Mouse (Mus musculus) heart, embryonic 16.5 days (tissue): ENCODE data around the gene Gm20449. TPM values are rescaled to one million over a fixed set of nuclear protein-coding genes. Genes with fewer than 3 reads are reported as not detected.
"Not testable (repeated sequence)": the region's sequence is repeated elsewhere in the genome, so short reads cannot be mapped to it uniquely, and the experiment has no call there.

Experiments
- ATAC-seq: fragments of 200-750 bp; cut with Nextera tagmentation; replicated peaks from 2 replicates; pipeline ENCODE4 v1.8.0; 2017; ENCODE audit warnings: moderate number of reproducible peaks; ENCODE audit not compliant: insufficient read depth, low FRiP score; ENCODE audit errors: extremely low read depth
- H3K27ac ChIP-seq: fragments of 300-500 bp; sonication (generic); 2 replicates; pipeline ENCODE4 v1.5.1; 2014; ENCODE audit warnings: mild to moderate bottlenecking, low read length, control low read depth, moderate library complexity
- H3K27me3 ChIP-seq: fragments of 300-500 bp; sonication (generic); 2 replicates; pipeline ENCODE4 v1.6.1; 2014; ENCODE audit warnings: low read length, mixed read lengths; ENCODE audit not compliant: control insufficient read depth, insufficient read depth
- H3K36me3 ChIP-seq: fragments of 300-500 bp; sonication (generic); 2 replicates; pipeline ENCODE4 v1.6.1; 2014; ENCODE audit not compliant: control insufficient read depth, insufficient read depth
- H3K4me1 ChIP-seq: fragments of 300-500 bp; sonication (generic); 2 replicates; pipeline ENCODE4 v1.6.1; 2014; ENCODE audit warnings: low read length, mixed read lengths; ENCODE audit not compliant: control insufficient read depth, insufficient read depth
- H3K4me2 ChIP-seq: fragments of 300-500 bp; sonication (generic); 2 replicates; pipeline ENCODE4 v1.6.1; 2014; ENCODE audit warnings: low read depth, mild to moderate bottlenecking, control low read depth, low read length
- H3K4me3 ChIP-seq: fragments of 300-500 bp; sonication (generic); 2 replicates; pipeline ENCODE4 v1.5.1; 2014; ENCODE audit warnings: mild to moderate bottlenecking, control low read depth, low read length
- H3K9ac ChIP-seq: fragments of 300-500 bp; sonication (generic); 2 replicates; pipeline ENCODE4 v1.6.1; 2014; ENCODE audit warnings: low read length, control low read depth
- H3K9me3 ChIP-seq: fragments of 300-500 bp; sonication (generic); replicated peaks from 2 replicates; pipeline ENCODE4 v1.6.1; 2016; ENCODE audit warnings: low read length; ENCODE audit not compliant: control insufficient read depth
- WGBS: fragments of 180-500 bp; shearing (Covaris S2); extraction: QIAGEN DNeasy Blood & Tissue Kit; methylation state at CpG from one replicate; pipeline ENCODE4 v1.1.7; 2014; 5-methylcytosine and 5-hydroxymethylcytosine counted together
- polyA plus RNA-seq: library from polyadenylated mRNA; unstranded; fragments of >200 nt; fragmentation: Nextera tagmentation; extraction: Ambion mirVana; gene quantifications from 2 replicates; pipeline ENCODE4 v1.2.1, GENCODE M21; 2015

Gene Gm20449
- polyA plus RNA-seq, 1 experiment from 2014 or later = 0.08 TPM

DNA sequence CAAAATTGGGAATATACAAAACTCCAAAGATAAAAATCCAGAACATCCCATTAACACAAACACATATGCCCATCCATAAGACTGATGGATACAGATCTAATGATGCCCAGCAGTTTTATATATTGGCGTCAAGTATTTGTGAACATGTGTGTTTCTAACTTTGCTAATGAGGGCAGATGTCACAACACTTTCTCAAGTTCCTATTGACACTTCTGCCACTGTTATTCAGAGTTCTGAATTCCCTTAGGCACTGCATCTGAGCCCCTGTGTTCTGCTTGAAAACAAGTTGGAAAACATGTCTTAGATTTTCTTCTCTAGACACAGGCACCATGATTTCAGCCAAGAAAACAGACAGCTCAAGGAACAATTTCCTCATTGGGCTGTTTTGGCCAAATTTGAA is 50.6 kb downstream of the Gm20449 start, which contains the start of gene Vmn2r57:
Gene Vmn2r57, minus strand, starts transcription at position 101 of the 400 bp plus-strand sequence.
- 48% methylated on average over 1 of the region's 1 CpGs for WGBS
- not testable (repeated sequence) for H3K4me2 ChIP-seq, H3K9me3 ChIP-seq, H3K4me3 ChIP-seq, ATAC-seq, H3K9ac ChIP-seq, H3K27me3 ChIP-seq, H3K27ac ChIP-seq, H3K36me3 ChIP-seq, H3K4me1 ChIP-seq

DNA sequence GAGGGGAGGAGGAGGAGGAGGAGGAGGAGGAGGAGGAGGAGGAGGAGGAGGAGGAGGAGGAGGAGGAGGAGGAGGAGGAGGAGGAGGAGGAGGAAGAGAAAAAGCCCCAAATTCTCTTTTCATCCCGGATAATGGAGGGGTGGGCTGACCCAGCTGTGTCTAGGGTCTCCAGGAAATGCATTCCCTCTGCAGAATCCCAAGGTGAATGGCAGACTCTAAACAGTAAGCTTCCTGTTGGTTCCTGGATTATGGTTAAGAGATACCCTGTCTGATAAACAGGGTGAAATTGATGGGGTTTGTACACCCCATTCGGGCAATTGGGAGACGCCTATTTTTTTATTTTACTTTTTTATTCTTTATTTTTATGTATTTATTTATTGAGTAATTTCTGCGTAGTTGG is 105.1 kb downstream of the Gm20449 start:
- no peak for ATAC-seq
- Histone ChIP-seq H3K9me3 (no peaks in the 10 kb centered on the region), H3K9ac (no peak overlapping the region), H3K36me3 (no peaks in the 10 kb centered on the region), H3K4me3 (no peak overlapping the region), H3K4me2 (no peak overlapping the region), H3K4me1 (no peaks in the 10 kb centered on the region), H3K27ac (no peak overlapping the region), H3K27me3 (no peaks in the 10 kb centered on the region)
- WGBS = 74% methylated on average over 4 of the region's 4 CpGs

DNA sequence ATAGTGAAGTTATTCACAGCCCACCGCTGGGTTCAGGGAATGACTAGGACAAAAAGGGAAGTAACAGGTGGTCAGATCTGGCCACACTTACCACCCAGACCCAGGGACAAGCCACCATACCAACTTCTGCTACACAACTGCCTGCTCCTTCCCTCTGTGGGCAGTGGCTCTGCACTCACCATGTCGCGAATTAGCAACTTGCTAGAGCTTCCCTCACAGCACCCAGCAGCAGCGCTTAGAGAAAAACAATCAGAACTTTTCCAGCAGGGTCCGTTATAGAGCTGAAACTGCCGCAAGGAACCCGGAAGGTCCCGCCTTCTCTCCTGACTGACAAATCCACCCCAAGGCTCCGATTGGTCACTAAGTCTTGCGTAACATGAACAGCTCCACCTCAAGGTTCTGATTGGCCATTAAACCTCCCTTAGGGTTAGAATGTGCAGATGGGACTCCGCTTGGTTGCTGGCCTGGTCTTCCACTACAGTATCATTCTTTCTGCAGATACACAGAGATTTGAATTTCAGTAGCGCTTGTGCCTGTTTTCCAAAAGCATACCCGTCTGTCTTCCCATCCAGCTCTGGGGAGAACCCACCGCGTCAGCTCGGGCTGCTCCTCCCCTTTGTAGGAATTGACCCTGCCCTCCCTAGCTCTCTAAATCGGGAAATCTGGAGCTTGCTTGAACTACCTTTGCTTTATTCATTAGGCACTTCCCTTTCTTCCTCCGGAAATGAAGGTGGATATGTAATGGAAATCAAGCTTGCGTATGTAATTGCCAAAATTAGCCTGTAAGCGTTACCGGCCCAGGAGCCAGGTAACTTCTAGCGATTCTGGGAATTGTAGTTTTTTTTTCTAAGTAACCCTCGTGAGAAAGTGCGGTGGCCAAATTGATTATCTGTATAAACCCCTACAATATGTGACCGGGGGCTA is 105.9 kb downstream of the Gm20449 start, which contains the start of gene AI987944:
Gene AI987944, minus strand, starts transcription at position 332 of the 924 bp plus-strand sequence.
- Histone ChIP-seq H3K9me3 (no peaks in the 10 kb centered on the region), H3K27ac (peak within 1 kb of the TSS; percentile 81), H3K9ac (peak within 1 kb of the TSS; percentile 79), H3K27me3 (no peaks in the 10 kb centered on the region), H3K36me3 (no peaks in the 10 kb centered on the region), H3K4me1 (no peaks in the 10 kb centered on the region), H3K4me2 (peak within 1 kb of the TSS; percentile 81), H3K4me3 (peak within 1 kb of the TSS; percentile 88)
- WGBS = under 1% methylated on average over 25 of the region's 25 CpGs
- ATAC-seq = peak; percentile 100

Other genes with a start within 250 kb of the Gm20449 start
- gene AI987944, start 106.0 kb downstream of the Gm20449 start, polyA plus RNA-seq = 10.7 and 13.7 TPM in 2 replicates
- gene Vmn2r57, start 50.7 kb downstream of the Gm20449 start, polyA plus RNA-seq = 0.14 and 0.22 TPM in 2 replicates
- gene AW146154, start 473 bp upstream of the Gm20449 start, polyA plus RNA-seq = 6.7 and 8.8 TPM in 2 replicates
- gene Gm6871, start 74.2 kb upstream of the Gm20449 start, polyA plus RNA-seq = not detected in 2 replicates
- gene 2610021A01Rik, start 99.8 kb upstream of the Gm20449 start, polyA plus RNA-seq = 6.9 and 7.3 TPM in 2 replicates
- gene Zfp788, start 133.8 kb upstream of the Gm20449 start, polyA plus RNA-seq = 5.9 and 6.4 TPM in 2 replicates